Mouse (Mus musculus) hindbrain, embryonic 16.5 days (tissue): ENCODE measurements around the gene Tbx6. TPM values are rescaled to one million over a fixed set of nuclear protein-coding genes. Genes with fewer than 3 reads are reported as not detected.
A peak's percentile ranks its signal among the peaks of the same experiment; 100 is the strongest.

ENCODE experiments used
- ATAC-seq: fragments of 200-750 bp; cut with Nextera tagmentation; 2 replicates; pipeline ENCODE4 v1.8.0; 2017; ENCODE audit warnings: moderate TSS enrichment, moderate library complexity
- H3K27ac ChIP-seq: fragments of 300-500 bp; sonication (generic); 2 replicates; pipeline ENCODE4 v1.5.1; 2014; ENCODE audit warnings: low read depth, mild to moderate bottlenecking, control low read depth, low read length, moderate library complexity
- H3K27me3 ChIP-seq: fragments of 300-500 bp; sonication (generic); replicated peaks from 2 replicates; pipeline ENCODE4 v1.6.1; 2014; ENCODE audit warnings: low read length; ENCODE audit not compliant: control insufficient read depth, insufficient read depth
- H3K36me3 ChIP-seq: fragments of 300-500 bp; sonication (generic); 2 replicates; pipeline ENCODE4 v1.6.1; 2014; ENCODE audit warnings: mild to moderate bottlenecking, low read length, moderate library complexity, mixed read lengths; ENCODE audit not compliant: control insufficient read depth, insufficient read depth
- H3K4me1 ChIP-seq: fragments of 300-500 bp; sonication (generic); 2 replicates; pipeline ENCODE4 v1.6.1; 2014; ENCODE audit warnings: low read depth, low read length; ENCODE audit not compliant: control insufficient read depth, insufficient read depth
- H3K4me2 ChIP-seq: fragments of 300-500 bp; sonication (generic); 2 replicates; pipeline ENCODE4 v1.6.1; 2014; ENCODE audit warnings: mild to moderate bottlenecking, low read length, control low read depth, moderate library complexity
- H3K4me3 ChIP-seq: fragments of 300-500 bp; sonication (generic); 2 replicates; pipeline ENCODE4 v1.5.1; 2014; ENCODE audit warnings: mild to moderate bottlenecking, low read length, control low read depth, moderate library complexity
- H3K9ac ChIP-seq: fragments of 300-500 bp; sonication (generic); 2 replicates; pipeline ENCODE4 v1.6.1; 2014; ENCODE audit warnings: low read depth, mild to moderate bottlenecking, control low read depth, low read length, moderate library complexity
- H3K9me3 ChIP-seq: fragments of 300-500 bp; sonication (generic); 2 replicates; pipeline ENCODE4 v1.6.1; 2014; ENCODE audit warnings: mild to moderate bottlenecking, low read length, moderate library complexity; ENCODE audit not compliant: control insufficient read depth
- WGBS: fragments of 180-500 bp; shearing (Covaris S2); extraction: QIAGEN DNeasy Blood & Tissue Kit; methylation state at CpG from one replicate; pipeline ENCODE4 v1.1.7; 2014; 5-methylcytosine and 5-hydroxymethylcytosine counted together
- polyA plus RNA-seq: library from polyadenylated mRNA; unstranded; fragments of >200 nt; fragmentation: Nextera tagmentation; extraction: Ambion mirVana; gene quantifications from 2 replicates; pipeline ENCODE4 v1.2.1, GENCODE M21; 2015

Gene Tbx6
- polyA plus RNA-seq, 1 experiment from 2014 or later = 0.29 TPM

- H3K9me3 ChIP-seq = no peaks in the 10 kb centered on the region
- ATAC-seq = no peak
- peaks cover 7% of the 10 kb centered on the region for H3K4me1 ChIP-seq
- no peak overlapping the region for H3K9ac ChIP-seq
- no peaks in the 10 kb centered on the region for H3K36me3 ChIP-seq
- H3K27me3 ChIP-seq = no peaks in the 10 kb centered on the region
- no peak overlapping the region for H3K27ac ChIP-seq
- WGBS = 91% methylated on average over 7 of the region's 7 CpGs
- no peak overlapping the region for H3K4me2 ChIP-seq
- no peak overlapping the region for H3K4me3 ChIP-seq
These were observed 36.3 kb downstream of the Tbx6 start for GRCm38 (mm10) chr7:126817595-126817994.

GRCm38 (mm10) chr7:126818818-126819217 lies 37.5 kb downstream of the Tbx6 start:
- no peak overlapping the region for H3K4me2 ChIP-seq

DNA sequence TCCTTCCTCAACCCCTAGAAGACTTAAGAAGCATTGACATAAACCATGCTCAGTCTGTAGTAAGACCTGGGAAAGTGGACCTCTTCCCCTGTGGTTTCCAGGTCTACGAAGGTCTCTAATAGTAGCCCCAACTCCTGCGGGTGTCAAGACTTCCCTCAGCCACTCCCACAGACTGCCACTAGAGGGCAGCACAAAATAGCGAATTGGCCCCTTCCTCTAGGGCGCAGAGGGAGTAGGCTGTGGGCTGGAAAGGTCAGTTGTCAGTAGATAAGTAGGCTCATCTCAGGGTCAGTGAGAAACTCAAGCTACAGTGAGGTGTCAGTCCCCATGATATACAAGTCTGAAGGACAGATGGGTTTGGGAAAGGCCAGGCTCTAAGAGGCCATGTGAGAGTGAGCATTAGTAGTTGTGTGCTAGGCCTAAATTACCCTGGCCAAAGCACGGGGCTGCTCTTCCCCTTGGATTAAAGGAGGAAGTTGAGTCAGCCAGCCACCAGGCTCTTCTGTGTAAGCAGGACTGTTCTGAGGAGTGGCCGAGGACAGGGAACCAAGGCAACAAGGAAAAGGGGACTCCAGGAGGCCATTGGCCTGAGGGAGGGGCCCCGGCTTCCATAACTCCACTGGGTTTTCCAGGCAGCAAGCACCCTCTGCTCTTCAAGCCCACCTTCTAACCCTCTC lies 40.7 kb downstream of the Tbx6 start:
- no peaks in the 10 kb centered on the region for H3K9me3 ChIP-seq
- H3K4me3 ChIP-seq = peak overlapping the region; percentile 48; the same call in 1 of the 2 replicates
- no peaks in the 10 kb centered on the region for H3K27me3 ChIP-seq
- peak overlapping the region; percentile 72 for H3K27ac ChIP-seq
- H3K9ac ChIP-seq = peak overlapping the region; percentile 70
- peaks cover 26% of the 10 kb centered on the region for H3K4me1 ChIP-seq
- no peaks in the 10 kb centered on the region for H3K36me3 ChIP-seq
- no peak for ATAC-seq
- H3K4me2 ChIP-seq = peak overlapping the region; percentile 73
- WGBS = 18% methylated on average over 7 of the region's 7 CpGs

More at GRCm38 (mm10) chr7:126818818-126819217, 37.5 kb downstream of the Tbx6 start:
- Histone ChIP-seq H3K4me1 (peaks cover 11% of the 10 kb centered on the region), H3K36me3 (no peaks in the 10 kb centered on the region), H3K4me3 (no peak overlapping the region), H3K27me3 (no peaks in the 10 kb centered on the region), H3K9me3 (no peaks in the 10 kb centered on the region), H3K27ac (no peak overlapping the region), H3K9ac (no peak overlapping the region)
- 30% methylated on average over 1 of the region's 1 CpGs for WGBS
- ATAC-seq = no peak

DNA sequence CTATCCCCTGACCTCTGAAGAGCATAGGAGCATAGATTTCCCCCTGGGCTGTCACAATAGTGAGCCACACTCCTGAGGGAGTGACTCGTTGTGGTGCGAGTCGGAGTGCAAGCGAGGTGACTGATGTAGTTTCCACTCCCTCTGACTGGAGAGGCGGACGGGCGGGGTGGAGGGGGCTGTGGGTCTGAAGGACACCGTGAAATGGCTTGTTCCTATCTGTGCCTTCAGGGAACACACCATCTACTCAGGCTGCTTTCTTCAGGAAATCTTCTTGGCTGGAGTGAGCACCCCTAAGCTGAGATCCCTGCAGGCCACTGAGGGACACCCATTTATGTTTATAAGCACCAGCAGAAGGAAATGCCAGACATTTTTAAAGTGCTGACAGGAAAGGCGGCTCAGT lies 41.5 kb downstream of the Tbx6 start:
- WGBS = 8% methylated on average over 9 of the region's 9 CpGs
- H3K4me3 ChIP-seq = peak overlapping the region; percentile 48
- H3K9me3 ChIP-seq = no peaks in the 10 kb centered on the region
- H3K4me2 ChIP-seq = peak overlapping the region; percentile 73
- H3K9ac ChIP-seq = peak overlapping the region; percentile 70
- H3K36me3 ChIP-seq = no peaks in the 10 kb centered on the region
- H3K27ac ChIP-seq = peak overlapping the region; percentile 72
- no peaks in the 10 kb centered on the region for H3K27me3 ChIP-seq
- ATAC-seq = peak; percentile 58
- H3K4me1 ChIP-seq = peaks cover 26% of the 10 kb centered on the region

DNA sequence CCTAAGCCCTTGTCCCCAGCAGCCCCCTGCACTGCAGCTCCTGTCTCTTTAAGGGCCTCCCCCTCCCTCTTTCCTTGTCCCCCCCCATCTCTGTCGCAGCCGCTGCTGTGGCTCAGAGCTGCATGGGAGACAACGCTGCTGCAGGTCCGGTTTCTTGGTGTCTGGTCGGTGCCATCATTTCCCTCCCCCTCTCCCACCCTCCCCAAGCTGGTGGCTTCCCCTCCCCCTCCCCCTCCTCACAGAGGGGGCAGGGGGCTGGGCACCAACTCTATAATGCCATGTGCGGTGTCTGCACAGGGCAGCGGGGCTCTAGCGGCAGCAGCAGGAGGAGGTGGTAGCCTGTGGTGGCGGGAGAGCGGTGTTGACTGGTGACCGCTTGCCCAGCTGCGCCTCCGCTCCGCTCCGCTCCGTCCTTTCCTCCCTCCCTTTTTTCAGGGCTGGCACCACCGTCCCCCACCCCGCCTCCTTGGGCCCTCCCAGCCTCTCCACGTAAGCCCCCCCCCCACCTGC lies 42.0 kb downstream of the Tbx6 start:
- WGBS = 0% methylated on average over 11 of the region's 19 CpGs
- Histone ChIP-seq H3K9me3 (no peaks in the 10 kb centered on the region), H3K4me1 (peaks cover 26% of the 10 kb centered on the region), H3K4me2 (peak overlapping the region; percentile 73), H3K4me3 (peak overlapping the region; percentile 48), H3K36me3 (no peaks in the 10 kb centered on the region), H3K27ac (peak overlapping the region; percentile 72), H3K9ac (peak overlapping the region; percentile 70), H3K27me3 (no peaks in the 10 kb centered on the region)
- ATAC-seq = peak; percentile 84

DNA sequence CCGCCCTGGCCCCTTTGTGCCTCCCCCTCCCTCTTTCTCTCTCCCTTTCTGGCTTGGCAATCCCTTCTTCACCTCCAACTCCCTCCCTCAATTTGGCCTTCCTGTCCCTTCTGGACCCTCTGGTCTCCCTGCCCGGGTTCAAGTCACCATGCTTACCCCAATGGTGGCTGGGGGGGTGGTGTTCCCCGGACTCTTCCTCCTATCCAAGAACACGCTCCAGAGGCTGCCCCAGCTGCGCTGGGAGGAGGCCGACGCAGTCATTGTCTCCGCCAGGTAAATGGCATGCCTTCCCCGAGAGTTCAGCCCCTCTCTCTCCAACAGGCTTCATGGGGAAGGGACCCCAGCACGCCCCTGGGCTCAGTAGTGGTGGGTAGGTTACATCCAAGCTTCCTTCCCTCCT lies 42.7 kb downstream of the Tbx6 start:
- H3K27ac ChIP-seq = peak overlapping the region; percentile 72; the same call in 1 of the 2 replicates
- peaks cover 26% of the 10 kb centered on the region for H3K4me1 ChIP-seq
- H3K4me2 ChIP-seq = peak overlapping the region; percentile 73
- peak overlapping the region; percentile 70 for H3K9ac ChIP-seq
- H3K4me3 ChIP-seq = peak overlapping the region; percentile 48
- no peaks in the 10 kb centered on the region for H3K27me3 ChIP-seq
- H3K36me3 ChIP-seq = peaks cover 2% of the 10 kb centered on the region; the same call in 1 of the 2 replicates
- ATAC-seq = peak; percentile 11
- no peaks in the 10 kb centered on the region for H3K9me3 ChIP-seq
- 8% methylated on average over 10 of the region's 10 CpGs for WGBS

GRCm38 (mm10) chr7:126825403-126825802 lies 44.1 kb downstream of the Tbx6 start:
- Histone ChIP-seq H3K27me3 (no peaks in the 10 kb centered on the region), H3K4me1 (peaks cover 26% of the 10 kb centered on the region), H3K27ac (no peak overlapping the region), H3K4me3 (no peak overlapping the region), H3K9me3 (no peaks in the 10 kb centered on the region), H3K36me3 (peaks cover 2% of the 10 kb centered on the region; the same call in 1 of the 2 replicates), H3K9ac (no peak overlapping the region; the same call in 1 of the 2 replicates), H3K4me2 (peak overlapping the region; percentile 73; the same call in 1 of the 2 replicates)
- no peak for ATAC-seq
- WGBS = 17% methylated on average over 8 of the region's 8 CpGs

GRCm38 (mm10) chr7:126825952-126826351 lies 44.7 kb downstream of the Tbx6 start:
- H3K9me3 ChIP-seq = no peaks in the 10 kb centered on the region
- WGBS = 85% methylated on average over 5 of the region's 5 CpGs
- peaks cover 26% of the 10 kb centered on the region for H3K4me1 ChIP-seq
- peaks cover 2% of the 10 kb centered on the region; the same call in 1 of the 2 replicates for H3K36me3 ChIP-seq
- no peak overlapping the region for H3K4me2 ChIP-seq
- no peak overlapping the region for H3K27ac ChIP-seq
- H3K4me3 ChIP-seq = no peak overlapping the region
- no peak overlapping the region for H3K9ac ChIP-seq
- no peaks in the 10 kb centered on the region for H3K27me3 ChIP-seq
- no peak for ATAC-seq

DNA sequence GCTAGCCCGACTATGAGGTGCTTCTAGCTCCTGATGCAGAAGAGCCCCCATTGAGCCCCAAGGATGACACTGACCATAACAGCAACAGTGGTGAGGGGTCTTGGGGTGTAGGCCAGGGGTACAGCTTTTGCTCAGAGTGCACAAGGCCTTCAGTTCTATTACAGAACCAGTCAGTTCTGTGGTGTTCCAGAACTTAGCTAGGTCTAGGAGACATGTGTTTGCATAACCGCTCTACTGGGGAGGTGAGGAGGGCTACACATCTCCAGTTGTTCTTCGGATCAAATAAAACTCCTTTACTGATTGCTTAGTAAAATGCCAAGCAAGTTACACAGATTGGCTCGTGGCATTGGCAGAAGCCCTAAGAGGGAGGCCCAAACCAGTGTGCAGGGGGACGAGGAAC lies 50.3 kb downstream of the Tbx6 start, which contains the start of gene 4930451I11Rik:
Gene 4930451I11Rik, minus strand, starts transcription at position 101 of the 400 bp plus-strand sequence.
- Histone ChIP-seq H3K36me3 (peaks cover 2% of the 10 kb centered on the region; the same call in 1 of the 2 replicates), H3K27me3 (no peaks in the 10 kb centered on the region), H3K4me3 (peak within 1 kb of the TSS; percentile 28), H3K9me3 (no peaks in the 10 kb centered on the region), H3K4me1 (peaks cover 6% of the 10 kb centered on the region), H3K9ac (peak within 1 kb of the TSS; percentile 41), H3K4me2 (peak within 1 kb of the TSS; percentile 61), H3K27ac (peak within 1 kb of the TSS; percentile 63; the same call in 1 of the 2 replicates)
- 56% methylated on average over 5 of the region's 5 CpGs for WGBS
- ATAC-seq = peak; percentile 3; the same call in 1 of the 2 replicates
